Mouse (Mus musculus) layer of hippocampus, postnatal 10 days (tissue): ENCODE measurements around the gene Dusp14. TPM values are rescaled to one million over a fixed set of nuclear protein-coding genes. Genes with fewer than 3 reads are reported as not detected.
A peak's percentile ranks its signal among the peaks of the same experiment; 100 is the strongest.

Experiments used
- DNase-seq, 2 experiments: peaks; one replicate each; pipeline ENCODE4 v3.0.0; 2021; ENCODE audit warnings: low spot score in 2 of 2
- long read RNA-seq: library from polyadenylated mRNA; stranded (forward); transcript quantifications from one replicate; pipeline ENCODE4 v2.0.0, GENCODE M21; 2023
- total RNA-seq, 2 experiments: library from RNA; stranded (reverse); gene quantifications; 2 replicates each; pipeline ENCODE4 v1.2.3; 2021

Gene Dusp14
- 10 to 100 TPM; 15.9 to 17.3 TPM for total RNA-seq
- long read RNA-seq, transcript Dusp14-202 (3 exons, 1,447 nt) = major isoform, 6 of 12 reads
- long read RNA-seq, partial matches to known transcripts = 2 of 12 reads
- long read RNA-seq, other reads (novel, unspliced or antisense) = 1 of 12 reads

GRCm38 (mm10) chr11:84069034-84069370 is at the start of gene Dusp14:
Dusp14 (minus strand) TSS chr11:84069261.
- no peak for DNase-seq

GRCm38 (mm10) chr11:84117431-84117830 is 48.4 kb upstream of the Dusp14 start:
- no peak for DNase-seq

- no peak for DNase-seq
These were observed 47.2 kb upstream of the Dusp14 start for GRCm38 (mm10) chr11:84116221-84116620.

- DNase-seq = no peak
These were observed 46.6 kb upstream of the Dusp14 start for GRCm38 (mm10) chr11:84115646-84116045.

GRCm38 (mm10) chr11:84113623-84114022 is 44.6 kb upstream of the Dusp14 start:
- DNase-seq = no peak

DNA sequence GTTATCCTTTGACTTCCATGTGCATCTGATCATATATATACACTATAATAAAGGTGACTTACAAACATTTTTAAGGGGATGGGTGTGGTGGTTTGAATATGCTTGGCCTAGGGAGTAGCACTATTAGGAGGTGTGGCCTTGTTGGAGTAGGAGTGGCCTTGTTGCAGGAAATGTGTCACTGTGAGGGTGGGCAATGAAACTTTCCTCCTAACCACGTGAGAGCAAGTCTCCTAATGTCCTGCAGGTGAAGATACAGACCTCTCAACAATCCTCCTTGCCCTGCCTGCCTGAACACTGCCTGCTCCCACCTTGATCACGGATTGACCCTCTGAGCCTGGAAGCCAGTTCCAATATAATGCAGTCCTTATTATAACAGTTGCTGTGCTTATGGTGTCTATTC is 38.1 kb upstream of the Dusp14 start:
- DNase-seq = no peak

- no peak for DNase-seq
These were observed 35.0 kb upstream of the Dusp14 start for GRCm38 (mm10) chr11:84104036-84104435.

DNA sequence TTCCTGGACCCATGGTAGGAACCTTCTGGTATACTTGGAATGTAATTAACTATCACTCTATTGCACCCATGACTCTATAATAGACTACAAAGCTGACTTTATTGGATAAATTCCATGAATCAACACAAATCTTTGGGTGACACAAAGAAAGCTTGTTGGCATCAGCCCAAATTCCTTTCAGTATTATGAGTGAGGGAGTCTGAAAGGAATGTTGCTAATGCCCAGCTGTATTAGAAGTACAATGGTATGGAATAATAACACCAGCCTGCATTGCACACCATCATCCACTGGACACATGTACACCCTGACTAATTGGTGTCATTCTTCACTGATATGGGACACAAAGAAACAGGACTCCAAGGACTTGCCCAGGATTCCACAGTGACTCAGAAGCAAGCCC is 32.1 kb upstream of the Dusp14 start:
- DNase-seq = no peak

DNA sequence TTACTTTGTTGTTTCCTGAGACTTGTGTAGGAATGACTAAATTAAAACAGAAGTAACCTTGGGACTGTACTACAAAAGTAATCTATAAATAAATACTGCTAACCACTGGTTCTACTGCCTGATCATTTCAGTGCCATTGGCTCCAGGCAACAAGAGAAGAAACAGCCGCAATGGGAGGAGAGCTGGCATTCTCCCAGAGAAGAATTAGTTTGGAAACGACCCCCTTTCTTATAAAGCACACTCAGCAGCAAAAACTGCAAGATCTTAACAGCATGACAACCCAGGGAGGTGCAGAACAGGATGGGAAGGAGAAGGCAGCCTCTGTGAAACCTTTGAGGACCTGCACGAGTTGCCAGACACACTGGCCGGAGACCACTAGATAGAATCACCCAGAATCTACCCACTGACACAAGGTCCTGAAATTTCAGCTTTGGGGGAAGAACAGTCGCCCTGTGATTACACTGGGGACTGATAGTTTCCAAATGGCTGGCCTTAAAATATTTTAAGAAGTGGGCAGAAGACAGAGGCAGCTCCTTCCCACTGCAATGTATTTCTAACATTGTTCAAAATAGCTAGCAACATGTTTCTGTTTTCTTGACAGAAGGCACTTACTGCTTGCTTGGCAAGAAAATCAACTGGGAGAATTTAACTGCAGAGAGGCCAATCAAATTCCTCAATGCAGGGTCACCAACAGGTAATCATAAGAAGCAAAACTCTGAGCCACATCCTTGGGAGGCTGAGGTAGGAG is 28.4 kb upstream of the Dusp14 start:
- no peak for DNase-seq

DNA sequence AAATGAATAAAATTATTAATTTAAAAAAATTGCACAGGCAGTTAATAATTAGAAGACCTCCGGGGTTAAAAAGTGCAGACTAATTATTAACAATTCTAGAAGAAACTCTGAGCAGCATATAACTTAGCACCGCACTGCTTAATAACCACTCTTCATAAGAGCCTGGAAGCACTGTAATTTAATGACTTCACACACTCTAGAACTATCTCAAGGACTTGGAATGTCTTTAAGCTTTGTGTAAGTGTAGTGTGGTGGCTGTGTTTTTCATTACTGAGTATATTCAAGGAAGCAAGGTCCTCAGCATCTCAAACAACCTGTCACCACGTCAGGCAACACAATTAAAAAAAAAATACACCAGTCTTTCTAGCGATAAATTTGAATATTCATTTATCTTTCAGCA is 26.0 kb upstream of the Dusp14 start:
- DNase-seq = no peak

GRCm38 (mm10) chr11:84090572-84090971 is 21.5 kb upstream of the Dusp14 start:
- no peak for DNase-seq

- DNase-seq = no peak
These were observed 12.8 kb upstream of the Dusp14 start for GRCm38 (mm10) chr11:84081901-84082300.

GRCm38 (mm10) chr11:84080327-84080726 is 11.3 kb upstream of the Dusp14 start:
- no peak for DNase-seq

DNA sequence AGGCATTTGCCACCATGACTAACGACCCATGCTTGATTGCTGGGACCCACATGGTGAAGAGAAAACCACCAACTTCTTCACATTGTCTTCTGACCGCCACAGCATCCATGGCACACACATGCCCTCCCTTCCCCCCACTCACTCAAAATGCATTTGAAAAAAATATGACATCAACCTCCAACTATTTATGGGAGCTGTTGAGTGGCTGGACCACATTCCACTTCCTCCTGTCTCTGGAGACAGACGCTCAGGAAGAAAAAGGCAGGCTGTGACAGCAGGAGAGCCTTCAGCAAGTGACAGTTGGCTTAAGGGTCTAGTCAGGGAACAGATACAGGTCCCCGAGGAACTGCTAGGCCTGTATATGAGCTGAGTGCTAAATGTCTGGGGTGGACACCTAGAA is 10.8 kb upstream of the Dusp14 start:
- DNase-seq = no peak

- DNase-seq = no peak
These were observed 10.3 kb upstream of the Dusp14 start for GRCm38 (mm10) chr11:84079361-84079760.

DNA sequence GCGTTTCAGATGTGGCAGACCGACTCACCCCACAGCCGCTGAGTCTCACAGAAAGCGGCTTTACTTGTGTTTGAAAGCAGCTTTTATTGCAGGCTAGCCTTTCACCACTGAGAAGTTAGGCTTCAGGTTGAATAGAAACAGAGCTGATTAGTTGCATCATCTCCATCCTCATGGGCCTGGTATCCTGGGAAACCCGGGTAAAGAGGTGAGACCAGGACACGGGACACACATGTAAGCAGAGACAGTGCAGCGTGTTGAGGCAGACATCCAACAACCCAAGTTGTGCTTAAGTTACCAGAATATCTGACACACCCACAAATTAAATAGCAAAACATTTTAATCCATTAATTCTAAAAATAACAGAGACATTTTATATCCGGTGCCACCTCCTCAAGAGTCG is 9.5 kb upstream of the Dusp14 start:
- DNase-seq = no peak

- DNase-seq = peak; percentile 40 to 48
These were observed 7.9 kb upstream of the Dusp14 start for GRCm38 (mm10) chr11:84077008-84077407.

DNA sequence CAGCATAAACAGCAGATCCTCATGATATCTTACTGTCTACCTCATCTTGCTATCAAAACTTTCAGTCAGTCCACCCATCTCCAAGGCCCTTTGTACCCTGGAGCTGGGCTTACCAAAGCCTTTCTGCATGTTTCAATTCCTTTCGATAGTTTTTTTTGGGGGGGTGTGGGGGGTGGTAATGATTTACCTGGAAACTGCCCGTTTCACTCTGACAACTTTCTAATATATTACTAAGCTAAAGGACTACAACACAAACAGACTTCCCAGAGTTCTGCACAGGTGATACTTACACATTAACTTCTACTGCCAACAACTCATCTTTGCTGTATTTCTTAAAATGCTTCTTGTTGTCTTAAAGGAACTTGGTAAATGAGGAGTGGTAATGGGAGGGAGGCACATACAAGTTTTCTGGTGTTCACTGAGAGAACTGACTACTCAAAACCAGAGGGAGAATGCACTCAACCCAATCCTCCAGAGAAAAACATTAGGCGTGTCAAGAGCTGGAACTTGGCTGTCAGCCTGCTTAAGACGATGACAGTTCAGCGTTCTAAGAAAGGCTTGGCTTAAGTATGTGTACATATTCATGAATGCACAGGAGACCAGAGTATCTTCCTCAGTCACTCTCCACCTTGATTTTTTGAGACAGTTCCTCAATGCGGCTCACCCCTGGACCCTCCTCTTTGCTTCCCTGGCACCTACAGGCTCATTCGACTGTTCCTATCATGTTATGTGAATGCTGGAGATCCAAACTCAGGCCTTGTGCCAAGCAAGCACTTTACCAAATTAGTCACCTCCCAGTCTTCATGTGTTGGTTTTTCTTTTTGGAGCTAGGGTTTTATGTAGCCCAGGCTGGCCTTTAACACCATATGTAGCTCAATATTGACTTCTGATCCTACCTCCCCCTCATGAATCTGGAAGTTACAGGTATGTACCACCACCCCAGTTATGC is 5.0 kb upstream of the Dusp14 start:
- no peak for DNase-seq

- no peak for DNase-seq
These were observed 4.0 kb upstream of the Dusp14 start for GRCm38 (mm10) chr11:84072904-84073651.

GRCm38 (mm10) chr11:84068191-84069033 is 649 bp downstream of the Dusp14 start:
- peak; percentile 51 to 66 for DNase-seq
